Mouse (Mus musculus): Measurements from ENCODE around the gene Wscd2. TPM values are rescaled to one million over a fixed set of nuclear protein-coding genes. Genes with fewer than 3 reads are reported as not detected.

The Wscd2 gene
- polyA plus RNA-seq, 1 experiment: 28.9 TPM

DNA sequence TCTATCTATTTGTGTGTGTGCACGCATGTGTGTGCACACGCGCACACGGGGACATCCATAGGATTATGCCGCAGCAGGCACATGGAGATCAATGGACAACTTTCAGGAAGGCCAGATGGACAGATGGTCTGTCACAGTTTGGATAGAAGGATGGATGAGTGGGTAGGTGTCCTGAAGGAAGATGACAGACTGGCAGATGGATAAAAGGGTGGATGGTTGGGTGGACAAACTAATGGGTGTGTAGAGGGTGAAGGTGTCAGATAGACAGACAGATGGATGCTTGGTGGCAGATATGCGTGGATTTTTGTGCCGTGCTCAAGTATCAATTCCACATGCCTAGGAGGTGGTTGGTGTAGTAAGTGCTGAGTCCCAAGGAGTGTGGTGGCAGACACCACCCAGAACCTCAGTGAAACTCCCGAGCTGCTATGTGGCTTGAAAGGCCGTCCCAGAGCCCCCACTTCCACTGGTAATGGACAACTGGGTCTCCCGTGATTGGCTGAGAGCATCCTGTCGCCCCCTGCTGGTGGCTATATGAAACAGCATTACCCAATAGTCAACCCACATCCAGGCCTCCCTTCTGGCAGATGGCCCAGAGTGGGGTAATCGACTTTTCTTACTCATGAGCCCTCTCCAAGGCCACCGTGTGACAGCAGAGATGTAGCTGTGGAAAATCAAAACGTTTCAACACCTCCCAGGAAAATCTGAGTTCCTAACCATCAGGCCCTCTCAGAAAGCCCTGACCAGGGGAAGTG is 58.0 kb downstream of the Wscd2 start:
- Histone ChIP-seq H3K4me1 (ENCODE audit: control insufficient read depth, insufficient read depth, low read length) (peaks cover 3% of the 10 kb centered on the region; the same call in 1 of the 2 replicates), H3K27ac (ENCODE audit: insufficient read depth, low read length) (no peak overlapping the region), H3K4me3 (ENCODE audit: insufficient read depth, low read length) (no peak overlapping the region)
- TF ChIP-seq POLR2A (IDR thresholded peaks at IDR 0.05; ENCODE audit: extremely low read depth, insufficient read depth, low read length) (no peak), CTCF (IDR thresholded peaks at IDR 0.05; ENCODE audit: extremely low read depth, insufficient read depth, low read length) (peak; percentile 65)

DNA sequence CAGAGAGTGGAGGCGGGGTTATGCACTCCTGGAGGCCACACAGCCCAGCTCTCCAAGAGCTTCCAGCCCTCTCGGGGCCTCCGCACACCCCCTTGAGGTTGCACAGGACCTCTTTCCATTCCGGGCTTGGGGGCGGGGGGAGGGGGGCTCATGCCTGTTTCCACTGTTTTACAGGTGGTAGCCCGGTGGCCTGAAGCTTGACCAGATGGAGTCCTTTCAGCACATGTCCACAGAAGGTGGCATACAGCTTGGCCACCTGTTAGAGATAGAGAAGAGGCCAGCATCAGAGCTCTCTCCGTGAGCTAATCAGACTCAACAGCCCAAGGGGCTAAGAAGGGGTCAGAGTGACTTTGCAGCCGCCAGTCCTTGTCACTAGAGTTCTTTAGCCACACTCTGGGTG is 60.1 kb downstream of the Wscd2 start:
- H3K4me1 ChIP-seq (ENCODE audit: control insufficient read depth, insufficient read depth, low read length): 0 out of 2 replicates have a peak, but pooled peaks cover 3% of the 10 kb centered on the region
- no peak for TF ChIP-seq CTCF (IDR thresholded peaks at IDR 0.05; ENCODE audit: extremely low read depth, insufficient read depth, low read length)
- TF ChIP-seq POLR2A (IDR thresholded peaks at IDR 0.05; ENCODE audit: extremely low read depth, insufficient read depth, low read length): no peak
- no peak overlapping the region for H3K4me3 ChIP-seq (ENCODE audit: insufficient read depth, low read length)
- no peak overlapping the region for H3K27ac ChIP-seq (ENCODE audit: insufficient read depth, low read length)

DNA sequence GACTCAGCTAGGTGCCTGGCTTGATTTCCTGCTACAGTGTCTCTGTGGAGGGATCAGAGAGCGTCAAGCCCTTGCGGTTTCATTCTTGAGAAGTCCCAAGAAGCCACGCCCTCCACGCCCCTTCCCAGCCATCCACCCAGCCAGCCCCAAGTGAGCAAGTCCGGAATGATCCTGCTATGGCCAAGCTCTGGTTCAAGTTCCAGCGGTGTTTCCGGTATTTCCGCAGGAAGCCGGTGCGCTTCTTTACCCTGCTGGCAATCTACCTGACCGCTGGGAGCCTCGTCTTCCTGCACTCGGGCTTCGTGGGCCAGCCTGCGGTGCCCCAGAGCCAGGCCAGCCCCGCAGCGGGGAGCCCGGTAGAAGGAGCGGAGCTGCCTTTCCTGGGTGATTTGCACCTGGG is 60.6 kb downstream of the Wscd2 start:
- H3K27ac ChIP-seq (ENCODE audit: insufficient read depth, low read length): no peak overlapping the region
- TF ChIP-seq POLR2A (IDR thresholded peaks at IDR 0.05; ENCODE audit: extremely low read depth, insufficient read depth, low read length) (no peak), CTCF (IDR thresholded peaks at IDR 0.05; ENCODE audit: extremely low read depth, insufficient read depth, low read length) (no peak)
- H3K4me3 ChIP-seq (ENCODE audit: insufficient read depth, low read length): no peak overlapping the region
- 0 out of 2 replicates have a peak, but pooled peaks cover 2% of the 10 kb centered on the region for H3K4me1 ChIP-seq (ENCODE audit: control insufficient read depth, insufficient read depth, low read length)

DNA sequence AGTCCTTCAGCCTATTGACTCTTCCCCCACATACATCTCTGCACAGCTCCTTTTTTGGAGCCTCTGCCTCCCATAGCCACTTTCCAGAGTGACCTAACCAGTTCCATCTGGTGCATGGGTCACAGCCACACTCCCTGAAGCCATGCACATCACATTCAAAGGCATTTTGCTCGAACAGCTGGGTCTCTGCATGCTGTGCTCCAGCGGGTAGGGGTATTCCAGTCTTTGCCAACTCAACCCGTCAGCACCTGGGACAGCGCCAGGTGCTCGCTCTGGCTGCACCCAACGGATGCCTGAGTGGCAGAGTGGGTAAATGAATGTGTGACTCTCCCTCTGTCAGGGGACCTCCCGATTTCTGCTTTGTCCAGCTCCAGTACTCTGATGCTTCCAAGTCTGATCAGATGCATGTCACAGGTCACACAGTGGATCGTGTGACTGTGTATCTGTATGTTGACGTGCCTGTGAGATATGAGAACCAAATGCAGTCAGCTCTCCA is 63.3 kb downstream of the Wscd2 start:
- TF ChIP-seq POLR2A (IDR thresholded peaks at IDR 0.05; ENCODE audit: extremely low read depth, insufficient read depth, low read length): no peak
- no peak for TF ChIP-seq CTCF (IDR thresholded peaks at IDR 0.05; ENCODE audit: extremely low read depth, insufficient read depth, low read length)
- H3K4me1 ChIP-seq (ENCODE audit: control insufficient read depth, insufficient read depth, low read length): no peaks in the 10 kb centered on the region
- no peak overlapping the region for H3K4me3 ChIP-seq (ENCODE audit: insufficient read depth, low read length)
- H3K27ac ChIP-seq (ENCODE audit: insufficient read depth, low read length): no peak overlapping the region

DNA sequence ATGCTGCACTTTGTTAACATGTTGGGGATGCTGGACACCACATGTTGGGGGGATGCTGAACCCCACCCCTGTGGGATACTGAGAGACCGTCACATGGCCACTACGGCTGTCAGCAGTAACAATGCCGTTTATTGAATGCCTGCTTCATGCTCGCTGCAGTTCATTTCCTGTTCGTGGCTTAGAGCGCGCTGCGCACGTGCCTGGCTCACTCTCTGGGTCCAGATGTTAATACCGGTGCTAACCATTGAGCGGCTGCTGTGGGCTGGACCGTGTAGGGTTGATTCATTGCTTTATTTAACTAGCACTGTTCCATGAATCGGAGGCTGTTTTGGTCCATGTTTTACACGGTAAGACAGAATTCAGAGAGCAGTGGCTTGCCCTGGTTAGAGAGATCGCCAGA is 64.0 kb downstream of the Wscd2 start:
- Histone ChIP-seq H3K4me1 (ENCODE audit: control insufficient read depth, insufficient read depth, low read length) (no peaks in the 10 kb centered on the region), H3K4me3 (ENCODE audit: insufficient read depth, low read length) (no peak overlapping the region), H3K27ac (ENCODE audit: insufficient read depth, low read length) (no peak overlapping the region)
- TF ChIP-seq CTCF (IDR thresholded peaks at IDR 0.05; ENCODE audit: extremely low read depth, insufficient read depth, low read length) (no peak), POLR2A (IDR thresholded peaks at IDR 0.05; ENCODE audit: extremely low read depth, insufficient read depth, low read length) (no peak)

DNA sequence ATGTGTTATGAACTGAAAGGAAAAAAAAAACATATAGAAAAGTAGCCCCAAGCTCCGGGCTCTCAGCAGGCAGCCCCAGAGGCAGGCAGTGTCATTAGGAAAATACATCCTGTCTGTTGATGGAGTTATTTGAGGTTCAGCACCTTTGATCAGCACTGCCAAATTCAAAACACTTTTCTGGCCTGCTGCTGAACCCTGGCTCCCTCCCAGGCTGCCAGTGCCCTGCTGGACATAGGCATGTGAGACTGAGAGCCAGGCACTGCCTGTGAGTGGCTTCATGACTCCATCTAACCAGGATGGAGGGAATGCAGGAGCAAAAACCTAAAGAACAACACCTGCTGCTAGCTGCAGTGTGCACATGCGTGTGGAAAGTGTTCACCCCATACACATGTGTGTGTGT is 64.4 kb downstream of the Wscd2 start:
- TF ChIP-seq POLR2A (IDR thresholded peaks at IDR 0.05; ENCODE audit: extremely low read depth, insufficient read depth, low read length): no peak
- TF ChIP-seq CTCF (IDR thresholded peaks at IDR 0.05; ENCODE audit: extremely low read depth, insufficient read depth, low read length): no peak
- H3K4me1 ChIP-seq (ENCODE audit: control insufficient read depth, insufficient read depth, low read length): no peaks in the 10 kb centered on the region
- H3K27ac ChIP-seq (ENCODE audit: insufficient read depth, low read length): no peak overlapping the region
- H3K4me3 ChIP-seq (ENCODE audit: insufficient read depth, low read length): no peak overlapping the region

DNA sequence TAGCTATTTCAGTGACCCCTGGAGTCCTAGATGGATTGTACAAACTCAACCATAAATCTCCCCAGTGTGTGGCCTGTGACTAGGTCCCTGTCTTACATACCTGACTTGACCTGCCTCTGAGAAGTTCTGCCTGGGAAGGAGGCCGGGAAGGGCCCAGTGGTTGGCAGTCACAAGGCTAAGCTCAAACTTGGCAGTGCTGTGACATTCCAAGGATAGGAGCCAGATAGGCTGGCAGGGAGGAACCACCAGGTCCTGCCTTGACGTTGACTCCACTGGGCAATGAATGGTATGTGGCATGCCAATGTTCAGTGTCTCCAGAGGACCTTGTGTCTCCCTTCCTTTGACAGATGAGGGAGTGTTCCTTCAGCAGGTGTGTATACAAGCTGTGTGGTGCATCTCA is 65.6 kb downstream of the Wscd2 start:
- no peak overlapping the region for H3K4me3 ChIP-seq (ENCODE audit: insufficient read depth, low read length)
- H3K27ac ChIP-seq (ENCODE audit: insufficient read depth, low read length): no peak overlapping the region
- no peaks in the 10 kb centered on the region for H3K4me1 ChIP-seq (ENCODE audit: control insufficient read depth, insufficient read depth, low read length)
- TF ChIP-seq CTCF (IDR thresholded peaks at IDR 0.05; ENCODE audit: extremely low read depth, insufficient read depth, low read length) (no peak), POLR2A (IDR thresholded peaks at IDR 0.05; ENCODE audit: extremely low read depth, insufficient read depth, low read length) (no peak)

DNA sequence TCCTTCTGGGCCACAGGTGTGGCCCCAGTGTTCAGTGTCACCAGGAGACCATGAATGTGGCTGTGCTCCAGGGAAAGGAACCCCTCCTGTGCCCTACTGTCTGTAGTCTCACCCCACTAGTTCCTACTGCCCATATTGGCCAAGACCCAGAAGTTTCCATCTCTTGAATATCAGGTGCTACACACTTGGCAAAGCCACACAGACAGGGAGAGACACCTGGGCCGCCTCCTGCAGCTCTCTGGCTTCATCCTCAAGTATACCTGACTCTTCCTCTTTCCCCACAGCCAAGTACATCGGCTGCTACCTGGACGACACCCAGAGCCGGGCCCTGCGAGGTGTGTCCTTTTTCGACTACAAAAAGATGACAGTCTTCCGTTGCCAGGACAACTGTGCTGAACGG is 67.9 kb downstream of the Wscd2 start:
- Histone ChIP-seq H3K27ac (ENCODE audit: insufficient read depth, low read length) (no peak overlapping the region), H3K4me1 (ENCODE audit: control insufficient read depth, insufficient read depth, low read length) (no peaks in the 10 kb centered on the region; the same call in 1 of the 2 replicates), H3K4me3 (ENCODE audit: insufficient read depth, low read length) (no peak overlapping the region)
- TF ChIP-seq CTCF (IDR thresholded peaks at IDR 0.05; ENCODE audit: extremely low read depth, insufficient read depth, low read length): no peak
- no peak for TF ChIP-seq POLR2A (IDR thresholded peaks at IDR 0.05; ENCODE audit: extremely low read depth, insufficient read depth, low read length)

DNA sequence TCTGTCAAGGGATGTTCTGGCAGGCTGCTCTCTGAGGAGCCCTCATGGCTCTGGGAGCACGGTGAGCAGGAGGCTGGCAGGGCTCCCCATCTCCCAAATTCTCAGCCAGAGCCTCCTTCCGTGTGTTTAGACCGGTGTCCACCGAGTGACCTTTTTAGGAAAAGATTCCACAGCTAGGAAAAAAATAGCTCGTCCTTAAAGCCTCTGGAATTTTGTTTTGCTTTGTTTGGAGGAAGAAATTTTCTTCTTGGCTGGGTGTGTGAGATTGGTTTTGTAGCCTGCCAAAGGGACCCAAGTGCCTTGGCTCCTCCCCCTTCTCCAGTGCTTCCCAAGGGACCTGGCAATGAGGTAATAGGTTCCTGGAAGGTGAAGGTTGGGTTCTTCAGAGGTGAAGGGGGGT is 69.5 kb downstream of the Wscd2 start:
- TF ChIP-seq POLR2A (IDR thresholded peaks at IDR 0.05; ENCODE audit: extremely low read depth, insufficient read depth, low read length) (no peak), CTCF (IDR thresholded peaks at IDR 0.05; ENCODE audit: extremely low read depth, insufficient read depth, low read length) (no peak)
- Histone ChIP-seq H3K27ac (ENCODE audit: insufficient read depth, low read length) (no peak overlapping the region), H3K4me1 (ENCODE audit: control insufficient read depth, insufficient read depth, low read length) (no peaks in the 10 kb centered on the region; the same call in 1 of the 2 replicates), H3K4me3 (ENCODE audit: insufficient read depth, low read length) (no peak overlapping the region)

DNA sequence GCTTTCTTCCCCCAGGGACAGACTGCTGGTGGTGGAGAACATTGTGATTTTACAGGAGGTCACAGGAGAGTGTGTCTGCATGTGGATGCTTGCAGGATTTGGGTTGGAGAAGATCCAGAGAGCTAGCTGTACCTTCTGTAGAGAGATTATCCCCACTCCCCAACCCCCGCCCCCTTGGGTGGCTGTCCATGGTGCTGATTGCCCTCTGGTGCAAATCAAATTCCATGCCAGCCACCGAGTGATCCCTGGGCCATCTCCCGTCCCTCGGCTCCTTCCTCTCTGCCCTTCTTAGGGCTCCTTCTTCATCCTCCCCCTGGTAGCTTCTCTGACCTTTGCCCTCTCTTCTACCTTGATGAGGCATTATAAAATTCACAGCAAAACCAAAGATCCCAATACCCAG is 74.3 kb downstream of the Wscd2 start:
- TF ChIP-seq CTCF (IDR thresholded peaks at IDR 0.05; ENCODE audit: extremely low read depth, insufficient read depth, low read length) (no peak), POLR2A (IDR thresholded peaks at IDR 0.05; ENCODE audit: extremely low read depth, insufficient read depth, low read length) (no peak)
- no peak overlapping the region for H3K27ac ChIP-seq (ENCODE audit: insufficient read depth, low read length)
- no peaks in the 10 kb centered on the region; the same call in 1 of the 2 replicates for H3K4me1 ChIP-seq (ENCODE audit: control insufficient read depth, insufficient read depth, low read length)
- H3K4me3 ChIP-seq (ENCODE audit: insufficient read depth, low read length): no peak overlapping the region
